Mouse (Mus musculus): Measurements from ENCODE around the gene Csrnp3.

- TF ChIP-seq POLR2A (IDR thresholded peaks at IDR 0.05; ENCODE audit: low read depth, low read length) (no peak), CTCF (IDR thresholded peaks at IDR 0.05; ENCODE audit: borderline replicate concordance, insufficient read depth, low read length) (no peak)
Measured at GRCm38 (mm10) chr2:65891590-65891989, 46.0 kb downstream of the Csrnp3 start.
